Mouse (Mus musculus) MEL-GATA-1-ER (cell line): Measurements from ENCODE around the gene Homer2.

ENCODE experiments used
- DNase-seq: peaks from one replicate; pipeline ENCODE4 v3.0.0-alpha.2; 2012; ENCODE audit warnings: low read depth; ENCODE audit errors: extremely low read depth

The Homer2 gene

DNA sequence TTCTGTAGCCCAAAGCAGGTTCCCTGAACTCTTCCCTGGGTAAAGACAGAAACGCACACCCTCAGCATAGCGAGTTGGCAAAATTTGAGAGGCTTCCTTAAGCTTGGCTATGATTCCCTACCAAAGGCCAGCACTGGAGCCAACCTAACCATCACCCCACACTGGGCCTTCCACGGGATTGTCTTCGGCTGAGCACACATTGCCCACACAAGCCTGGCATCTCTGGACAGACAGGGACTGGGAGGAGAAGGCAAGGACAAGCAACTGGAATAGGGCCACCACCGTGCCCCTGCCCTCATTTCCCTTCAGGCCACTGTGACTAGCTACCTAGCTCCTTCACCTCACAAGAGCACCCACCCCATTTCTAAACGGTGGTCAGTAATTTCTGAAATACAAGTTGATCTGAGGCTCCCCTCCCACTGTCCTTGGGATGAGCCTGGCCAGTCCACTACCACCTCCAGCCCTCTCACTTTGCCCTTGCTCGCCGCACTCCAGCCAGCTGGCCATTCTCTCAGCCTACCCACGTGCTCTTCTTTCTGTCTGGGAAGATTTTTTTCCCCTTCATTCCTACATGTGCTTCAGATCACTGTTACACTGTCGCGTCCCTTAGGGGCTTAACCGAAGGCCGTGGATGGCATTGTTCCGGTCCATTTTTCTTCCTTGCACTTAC is at the start of gene Homer2:
TSS of gene Homer2 (minus strand) at position 57 of the 670 bp plus-strand sequence.
- DNase-seq: no peak

DNA sequence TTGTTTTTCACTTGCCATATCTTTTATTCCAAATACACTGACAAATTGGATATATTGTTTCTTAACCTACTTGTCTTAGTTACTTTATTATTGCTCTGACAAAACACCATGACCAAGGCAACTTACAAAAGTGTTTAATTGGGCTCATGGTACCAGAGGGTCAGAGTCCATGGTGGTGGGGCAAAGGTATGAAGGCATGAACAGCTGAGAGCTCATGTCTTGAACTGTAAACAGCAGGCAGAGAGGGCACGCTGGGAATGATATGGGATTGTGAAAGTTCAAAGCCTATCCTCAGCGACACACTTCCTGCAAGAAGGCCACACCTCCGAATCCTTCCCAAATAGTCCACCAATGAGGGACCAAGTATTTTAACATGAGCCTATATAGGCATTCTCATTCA is 40.6 kb upstream of the Homer2 start:
- no peak for DNase-seq

DNA sequence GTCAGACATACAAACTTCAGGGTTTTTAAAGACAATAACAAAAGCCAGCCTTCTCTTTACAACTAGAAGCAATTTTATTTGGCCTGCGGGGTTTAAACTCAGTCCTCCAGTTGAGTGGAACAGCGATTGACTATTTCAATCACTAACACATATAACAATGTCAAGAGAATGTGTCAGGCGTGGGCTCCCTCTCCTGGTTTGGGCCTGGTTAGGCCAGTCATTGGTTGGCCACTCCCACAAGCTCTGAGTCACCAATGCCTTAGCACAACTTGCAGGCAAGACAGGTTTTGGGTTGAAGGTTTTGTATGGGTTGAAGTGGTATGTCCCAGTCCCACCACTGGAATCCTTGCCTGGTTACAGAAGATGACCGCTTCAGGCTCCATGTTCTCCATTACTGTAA is 36.8 kb upstream of the Homer2 start:
- DNase-seq: no peak

DNA sequence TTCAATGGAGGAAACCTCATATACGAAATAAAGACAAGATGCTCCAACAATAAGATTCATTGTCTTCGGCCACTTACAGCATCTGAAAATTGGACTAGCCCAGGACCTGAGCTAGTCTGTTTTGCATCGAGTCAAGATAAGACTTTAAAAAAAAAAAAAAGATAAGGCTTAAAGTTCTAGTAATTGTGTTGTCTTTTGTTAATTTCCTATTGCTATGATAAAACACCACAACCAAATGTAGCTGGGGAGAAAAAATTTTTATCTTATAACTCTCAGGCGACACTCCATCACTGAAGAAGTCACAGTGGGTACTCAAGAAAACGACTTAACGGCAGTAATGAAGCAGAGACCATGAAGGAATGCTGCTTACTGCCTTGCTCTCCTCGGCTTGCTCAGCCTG is 32.7 kb upstream of the Homer2 start:
- no peak for DNase-seq

DNA sequence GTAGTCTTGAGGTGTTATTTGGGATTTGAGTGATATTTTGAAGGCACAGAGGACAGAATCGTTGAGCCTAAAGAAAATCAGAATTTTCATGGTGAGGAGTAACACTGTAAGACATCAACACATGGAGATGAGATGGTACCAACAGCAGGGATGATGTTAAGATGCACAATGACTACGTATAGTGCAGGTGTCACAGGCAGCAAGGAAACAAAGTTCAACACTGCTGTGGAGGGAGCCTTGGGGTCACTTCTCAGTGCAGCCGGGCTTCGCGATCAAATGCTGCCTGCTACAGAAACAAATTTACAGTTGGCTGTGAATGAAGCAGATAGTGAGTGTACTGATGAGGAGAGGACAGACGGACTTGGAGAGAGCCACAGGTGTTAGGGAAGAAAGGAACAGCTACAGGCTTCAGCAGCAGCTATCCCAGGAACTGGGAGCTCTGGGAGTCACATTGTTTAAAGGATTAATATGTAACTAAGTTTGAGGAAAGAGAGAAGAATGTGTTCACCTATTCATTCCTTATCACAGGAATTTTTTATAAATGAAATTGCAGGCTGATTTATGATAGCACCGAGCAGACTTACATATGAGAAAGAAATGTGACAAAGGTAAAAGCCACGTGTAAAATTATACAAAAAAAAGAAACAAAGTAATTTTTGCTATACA is 31.5 kb upstream of the Homer2 start:
- no peak for DNase-seq

DNA sequence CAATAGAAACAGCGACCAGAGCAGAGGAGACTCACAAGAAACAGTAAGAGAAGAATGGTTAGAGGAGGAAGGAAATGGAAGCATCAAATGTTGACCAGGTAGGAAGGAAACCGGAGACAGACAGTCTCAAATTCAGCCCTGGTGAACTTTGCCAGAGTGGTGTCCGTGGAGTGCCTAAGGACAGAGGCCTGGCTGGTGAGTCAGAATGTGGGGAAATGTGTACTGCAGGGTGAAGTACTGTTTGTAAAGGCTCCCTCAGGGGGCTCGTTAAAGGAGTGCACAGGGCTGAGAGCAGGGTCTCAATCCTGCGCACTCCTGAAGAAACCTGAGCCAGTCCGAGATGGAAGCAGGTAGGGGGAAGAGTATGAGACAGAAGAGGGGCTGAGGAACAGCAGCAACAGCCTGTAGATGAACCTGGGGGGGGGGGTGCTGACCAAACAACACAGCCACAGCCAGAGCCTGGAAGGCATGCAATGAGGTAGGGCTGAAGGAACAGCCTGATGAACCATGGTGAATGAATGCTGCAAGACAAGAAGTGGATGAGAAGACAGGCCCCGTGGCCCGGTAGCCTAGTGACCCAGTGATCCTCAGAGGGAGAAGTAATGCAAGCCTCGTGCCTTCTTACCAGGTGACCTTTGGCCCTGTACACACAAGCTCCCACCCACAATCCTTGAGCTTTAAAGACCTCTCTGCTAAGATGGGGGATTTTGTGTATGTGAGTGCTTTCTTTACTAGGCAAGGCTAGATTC is 28.1 kb upstream of the Homer2 start:
- no peak for DNase-seq

DNA sequence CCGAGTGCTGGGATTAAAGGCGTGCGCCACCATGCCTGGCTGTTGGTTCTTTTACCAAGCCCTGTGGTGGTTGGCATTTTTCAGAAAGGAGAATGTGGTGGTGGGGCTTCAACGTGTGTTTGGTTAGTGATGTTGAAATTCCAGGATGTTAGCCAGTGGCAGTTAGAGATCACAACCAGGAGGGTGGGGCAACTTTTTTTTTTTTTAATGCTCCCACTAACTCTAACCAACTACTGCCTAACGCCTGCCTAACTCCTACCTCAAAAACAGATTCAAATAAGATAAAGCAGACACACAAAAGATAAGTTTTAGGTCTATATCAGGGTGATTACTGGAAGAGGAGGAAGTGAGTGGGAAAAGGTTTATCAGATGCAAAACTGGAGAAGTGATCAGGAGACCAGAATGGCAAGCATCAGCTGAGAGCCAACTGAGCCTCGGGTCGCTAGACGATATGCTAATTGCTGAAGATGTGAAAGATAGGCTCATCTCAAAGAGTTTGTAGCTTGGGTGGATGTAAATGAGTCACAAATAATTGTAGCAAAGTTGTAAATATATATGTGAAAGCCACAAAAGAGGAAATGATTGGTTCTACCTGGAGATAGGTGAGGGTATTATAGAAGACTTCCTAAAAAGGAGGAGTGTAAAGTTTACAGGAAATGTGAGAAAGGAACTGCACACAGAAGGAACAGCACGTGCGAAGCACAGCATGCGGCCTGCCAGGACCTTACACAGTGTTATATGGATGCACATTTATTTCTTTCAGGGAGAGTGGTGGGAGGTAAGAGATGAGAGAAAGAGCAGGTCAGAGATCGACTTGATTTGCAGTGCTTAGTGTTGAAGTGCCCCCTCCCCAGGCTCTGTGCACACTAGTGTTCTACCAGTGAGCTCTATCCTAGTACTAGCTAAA is 25.1 kb upstream of the Homer2 start:
- DNase-seq: no peak

DNA sequence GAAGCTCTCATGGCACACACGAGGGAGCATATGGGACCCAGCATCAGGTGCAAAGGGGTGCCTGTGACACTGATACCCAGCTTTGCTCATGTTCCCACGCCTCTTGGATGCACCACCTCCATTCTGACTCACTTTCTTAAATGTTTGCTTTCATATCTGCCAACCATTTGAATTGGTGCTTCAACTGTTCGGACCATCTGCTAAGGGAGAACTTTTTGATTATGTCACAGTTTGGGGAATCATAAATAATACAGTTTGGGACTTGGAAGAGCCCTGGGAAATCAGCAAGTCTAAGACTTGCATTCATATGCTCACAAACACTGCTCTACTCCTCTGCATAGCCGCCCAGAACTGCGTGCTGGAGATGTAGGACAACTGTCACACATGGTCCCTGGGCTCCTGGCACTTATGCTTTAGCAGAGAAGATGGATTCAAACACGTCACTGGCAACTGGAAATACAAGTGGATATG is 23.9 kb upstream of the Homer2 start:
- no peak for DNase-seq

DNA sequence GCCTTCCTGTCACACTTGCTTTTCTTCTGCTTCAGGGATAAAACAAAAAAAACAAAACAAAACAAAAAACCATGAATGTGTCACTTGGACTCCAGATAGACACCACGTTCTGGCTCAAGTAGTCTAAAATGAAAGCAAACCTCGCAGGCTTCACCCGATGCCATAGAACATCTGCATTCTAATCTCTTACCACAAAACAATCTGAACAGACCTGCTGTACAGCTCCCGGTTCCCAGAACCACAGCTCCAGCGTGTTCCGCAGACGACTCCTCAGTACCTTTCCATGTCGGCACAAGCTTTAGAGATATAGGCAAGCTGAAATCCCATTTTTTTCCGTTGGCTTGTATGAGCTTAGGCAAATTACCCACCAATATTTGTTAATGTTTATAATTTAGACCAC is 22.5 kb upstream of the Homer2 start:
- DNase-seq: no peak

DNA sequence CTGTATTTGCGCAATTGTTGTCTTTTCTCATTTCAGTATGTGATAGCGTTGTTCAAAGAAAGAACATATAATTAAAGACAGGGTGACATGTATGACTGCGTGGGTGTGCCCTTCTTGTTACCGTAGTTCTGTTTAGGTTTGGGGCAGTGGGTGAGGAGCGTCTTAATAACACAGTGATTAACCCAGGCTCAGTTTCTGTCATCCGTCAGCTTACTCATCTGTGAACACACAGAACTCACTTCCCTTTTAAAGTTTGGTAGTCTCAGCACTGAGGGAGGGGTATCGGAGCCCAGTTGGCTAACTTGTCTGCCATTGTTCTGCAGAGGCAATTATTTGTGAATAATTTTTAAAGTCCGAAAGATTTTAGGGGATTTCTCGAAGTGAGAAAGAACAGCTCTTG is 20.4 kb upstream of the Homer2 start:
- DNase-seq: no peak

DNA sequence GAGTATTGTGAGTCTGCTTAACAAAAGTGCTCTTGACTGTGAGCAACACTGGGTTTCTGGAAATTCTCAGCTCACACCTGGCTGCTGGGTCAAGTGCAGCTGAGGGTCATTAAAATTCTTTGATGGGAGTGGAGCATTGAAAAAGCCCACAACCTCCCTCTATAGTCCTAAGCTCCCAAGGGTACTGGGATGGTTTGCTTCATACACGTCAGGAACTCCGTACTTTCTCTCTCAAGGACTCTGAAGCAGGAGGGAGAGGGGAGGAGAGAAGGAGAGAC is 19.3 kb upstream of the Homer2 start:
- no peak for DNase-seq

DNA sequence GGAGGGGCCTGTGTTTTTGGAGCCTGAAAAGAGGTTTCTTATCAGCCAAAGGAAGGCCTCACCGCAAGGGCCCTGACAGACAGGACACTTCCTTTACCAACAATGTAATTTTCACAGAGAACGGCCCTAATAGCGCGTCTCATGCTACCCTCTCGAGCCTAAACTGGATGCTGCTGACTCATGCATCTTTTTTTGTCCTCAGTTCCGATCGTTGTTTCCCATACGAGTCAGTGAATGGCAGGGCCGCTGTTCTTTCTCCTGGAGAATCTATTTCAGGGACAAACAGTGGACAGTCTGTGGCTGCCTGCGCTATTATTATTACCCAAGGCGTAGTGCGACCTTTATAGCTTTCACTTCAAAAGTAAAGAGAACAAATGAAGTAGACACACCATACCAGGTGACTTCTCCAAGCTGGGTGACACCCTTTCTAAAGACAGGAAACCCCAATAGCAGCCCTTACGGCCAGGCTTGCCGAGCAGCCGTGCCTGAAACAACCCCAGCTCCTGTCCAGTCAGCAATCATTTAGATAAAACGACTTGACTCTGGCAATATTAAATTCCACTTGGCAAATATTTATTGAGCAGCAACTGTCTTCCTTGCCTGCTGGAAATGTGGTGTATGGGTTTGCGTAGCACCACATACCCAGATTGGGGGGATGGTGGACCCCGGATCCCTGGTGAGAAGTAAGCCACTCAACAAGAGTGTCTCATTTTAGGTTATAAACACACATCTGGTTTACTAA is 18.8 kb upstream of the Homer2 start:
- peak; percentile 22 for DNase-seq

DNA sequence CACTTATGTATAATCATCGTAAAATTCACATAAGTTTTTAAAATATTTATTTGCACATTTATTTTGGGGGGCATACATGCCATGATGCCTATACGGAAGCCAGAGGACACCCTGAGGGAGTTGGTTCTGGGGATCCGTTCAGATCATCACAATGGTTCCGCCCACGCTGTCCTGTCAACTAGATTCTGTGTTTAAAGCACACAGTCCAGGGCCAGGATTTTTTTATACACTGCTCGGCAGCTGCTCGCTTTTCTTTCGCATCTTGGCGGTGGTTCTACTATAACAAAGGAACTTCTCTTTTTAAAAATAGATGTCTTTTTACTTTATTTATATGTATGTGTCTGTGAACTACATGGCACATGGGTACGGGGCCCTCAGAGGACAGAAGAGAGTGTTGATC is 16.5 kb upstream of the Homer2 start:
- no peak for DNase-seq

DNA sequence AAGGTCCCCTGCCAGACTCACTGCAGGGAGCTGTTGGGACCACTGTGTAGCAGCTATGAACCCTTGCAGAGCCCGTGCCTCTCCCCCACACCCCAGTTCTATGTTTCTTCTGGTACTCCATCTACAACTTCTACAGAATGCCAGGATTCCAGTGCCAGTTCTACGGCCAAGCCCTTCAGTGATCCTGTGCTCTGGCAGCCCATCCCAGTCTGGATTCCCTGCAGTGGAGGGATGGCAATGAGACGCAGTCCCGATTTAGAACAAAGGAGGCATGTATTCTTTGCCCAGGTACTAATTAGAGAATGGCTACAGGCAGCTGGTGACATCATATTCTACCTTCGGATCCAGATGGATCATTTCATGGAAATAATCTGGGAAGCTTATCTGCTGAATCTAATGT is 13.9 kb upstream of the Homer2 start:
- DNase-seq: no peak

DNA sequence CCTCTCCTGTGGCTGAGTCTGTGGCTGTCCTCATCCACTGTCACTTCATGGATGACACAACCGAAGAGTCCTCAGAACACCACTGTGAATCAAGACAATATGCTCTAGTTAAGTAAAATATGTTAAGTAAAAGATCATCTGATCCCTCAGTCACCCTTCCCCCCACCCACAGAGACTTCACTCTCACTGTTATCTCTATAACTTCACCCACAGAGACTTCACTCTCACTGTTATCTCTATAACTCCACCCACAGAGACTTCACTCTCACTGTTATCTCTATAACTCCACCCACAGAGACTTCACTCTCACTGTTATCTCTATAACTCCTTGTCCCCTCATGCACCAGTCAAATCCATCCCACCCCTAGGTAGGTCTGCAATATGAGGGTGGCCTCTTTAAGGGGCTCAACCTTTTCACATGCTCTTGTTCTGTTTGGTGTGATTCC is 11.9 kb upstream of the Homer2 start:
- DNase-seq: peak; percentile 44

DNA sequence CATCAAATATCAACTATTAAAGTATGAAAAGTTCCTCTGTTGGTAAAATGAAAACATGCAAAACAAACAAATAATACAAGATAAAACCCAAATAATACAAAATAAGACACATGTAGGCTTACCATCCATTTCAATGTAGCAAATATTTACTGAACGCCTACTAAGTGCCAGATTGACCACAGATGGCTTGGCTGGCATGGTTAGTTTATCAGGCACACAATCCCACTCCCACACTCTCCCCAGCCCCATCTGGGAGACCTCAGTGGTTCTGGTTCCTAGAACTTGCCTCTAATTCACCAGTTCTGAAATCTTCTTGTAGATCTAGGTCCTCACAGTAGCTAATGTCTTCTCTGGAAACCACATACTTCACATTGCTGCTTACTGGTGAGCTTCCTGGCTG is 11.3 kb upstream of the Homer2 start:
- DNase-seq: no peak

DNA sequence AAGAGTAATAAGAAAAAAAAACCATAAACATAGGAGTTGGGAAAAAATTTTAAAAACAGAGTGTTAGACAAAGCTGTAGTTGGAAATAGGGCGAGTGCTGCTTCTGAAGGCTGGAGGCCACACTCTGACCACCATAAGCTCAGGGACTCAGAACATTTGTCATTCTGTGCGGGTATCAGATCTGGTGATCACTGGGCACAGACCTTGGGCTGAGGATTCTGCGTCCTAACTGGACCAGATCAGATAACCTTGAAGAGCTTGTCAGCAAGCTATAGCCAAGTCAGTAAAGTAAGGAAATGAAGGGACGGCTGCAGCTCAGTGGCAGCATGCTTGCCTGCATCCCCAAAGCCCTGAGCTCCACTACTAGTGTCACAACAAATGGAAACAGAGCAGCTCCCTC is 2.8 kb upstream of the Homer2 start:
- no peak for DNase-seq

DNA sequence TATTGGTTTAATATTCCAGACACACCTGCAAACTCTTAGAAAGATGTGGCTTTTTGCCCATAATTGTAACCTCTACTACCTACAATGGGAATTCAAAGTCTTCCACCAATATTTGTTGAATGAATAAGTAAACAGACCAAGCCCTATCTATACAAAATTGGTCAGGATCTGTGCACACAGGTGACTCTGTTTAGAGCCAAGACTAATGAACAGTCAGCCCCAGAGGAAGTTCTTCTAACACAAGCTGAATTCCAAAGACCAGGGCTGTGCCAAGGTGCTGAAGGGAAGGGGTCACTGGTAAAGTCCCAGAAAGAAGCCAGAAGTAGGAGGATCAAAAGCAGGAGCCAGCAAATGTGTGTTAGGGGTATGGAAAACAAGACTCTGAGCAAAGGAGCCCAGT is 838 bp upstream of the Homer2 start:
- DNase-seq: no peak

DNA sequence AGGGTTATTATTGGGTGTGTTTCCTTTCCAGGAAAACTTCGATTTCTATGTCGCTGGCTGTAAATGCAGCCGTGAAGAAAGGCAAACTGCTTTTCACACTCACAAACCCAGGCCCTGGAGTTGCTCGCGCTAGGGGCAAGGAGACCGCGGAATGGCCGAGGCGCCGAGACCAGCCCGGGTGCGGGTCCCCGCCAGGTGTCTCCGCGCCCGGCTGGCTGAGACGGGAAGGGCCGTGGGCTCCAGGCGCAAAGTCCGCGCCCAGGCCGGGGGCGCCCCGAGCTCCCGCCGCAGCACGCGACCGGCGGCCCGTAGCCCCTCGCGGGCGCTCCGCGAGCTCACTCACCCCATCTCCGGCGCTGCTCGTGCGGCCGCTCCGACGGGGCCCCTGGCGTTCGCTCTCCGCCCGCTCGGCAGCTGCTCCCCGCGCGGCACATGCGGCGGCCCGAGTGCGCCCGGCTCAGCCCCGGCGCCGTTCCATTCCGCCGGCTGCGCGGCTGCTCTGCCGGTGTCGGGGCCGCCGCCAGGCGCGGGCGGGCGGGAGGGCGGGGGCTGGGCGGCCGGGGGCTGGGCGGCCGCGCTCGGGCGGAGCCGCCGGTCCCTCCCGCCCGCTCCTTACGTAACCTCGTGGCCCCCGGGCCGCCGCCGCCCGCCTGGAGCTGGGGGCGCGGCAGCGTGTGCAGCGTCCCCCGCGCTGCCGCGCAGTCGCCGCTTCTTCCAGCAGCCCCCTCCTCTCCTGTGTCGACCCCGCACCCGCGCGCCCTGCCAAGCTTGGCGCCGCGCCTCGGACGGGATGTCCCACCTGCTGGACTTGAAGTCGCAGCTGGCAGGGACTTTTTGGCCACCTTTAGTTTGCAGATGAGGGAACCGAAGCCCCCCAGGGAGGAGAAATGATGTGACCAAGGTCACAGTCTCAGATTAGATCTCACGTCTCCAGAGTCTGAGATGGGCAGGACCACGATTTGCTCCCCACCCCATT is 623 bp downstream of the Homer2 start:
- DNase-seq: no peak

DNA sequence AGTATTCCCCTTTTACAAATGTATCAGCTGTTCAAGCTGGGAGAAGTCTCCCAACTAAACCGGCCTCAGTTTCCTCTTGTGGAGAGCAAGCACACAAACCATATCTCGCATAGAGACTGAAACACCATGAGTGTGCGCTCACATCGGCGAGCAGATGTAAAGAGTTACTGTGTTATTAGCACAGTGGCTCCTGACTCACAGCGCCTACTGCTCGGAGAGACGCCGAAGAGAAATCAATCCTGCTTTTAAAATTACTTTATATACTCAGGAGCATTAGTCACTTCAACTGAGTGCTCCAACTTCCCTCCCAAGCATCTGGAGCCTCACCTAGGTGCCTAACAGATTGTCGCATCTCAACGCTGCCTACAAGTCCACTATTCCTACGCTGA is 1.3 kb downstream of the Homer2 start:
- peak; percentile 21 for DNase-seq
